Mouse (Mus musculus) ES-Bruce4 (cell line): ENCODE results near the gene Mark3. TPM values are rescaled to one million over a fixed set of nuclear protein-coding genes. Genes with fewer than 3 reads are reported as not detected.

Source experiments
- H3K27ac ChIP-seq: 2 replicates; pipeline ENCODE4 v1.5.1; 2012; ENCODE audit warnings: low read length, inconsistent platforms; ENCODE audit not compliant: insufficient read depth
- H3K27me3 ChIP-seq: 2 replicates; pipeline ENCODE4 v1.6.1; 2012; ENCODE audit warnings: mild to moderate bottlenecking, low read length, inconsistent platforms; ENCODE audit not compliant: control insufficient read depth, poor library complexity, insufficient read depth, severe bottlenecking
- H3K36me3 ChIP-seq: 2 replicates; pipeline ENCODE4 v1.6.1; 2012; ENCODE audit warnings: inconsistent platforms, mild to moderate bottlenecking, low read length, moderate library complexity; ENCODE audit not compliant: control insufficient read depth, poor library complexity, insufficient read depth, severe bottlenecking
- H3K4me1 ChIP-seq: one replicate; pipeline ENCODE4 v1.8.1; 2011; ENCODE audit warnings: low read length; ENCODE audit not compliant: control insufficient read depth, insufficient read depth
- H3K4me3 ChIP-seq: 2 replicates; pipeline ENCODE4 v1.5.1; 2011; ENCODE audit warnings: low read depth, mild to moderate bottlenecking, low read length
- H3K9ac ChIP-seq: 2 replicates; pipeline ENCODE4 v1.6.1; 2012; ENCODE audit warnings: low read depth, mild to moderate bottlenecking, inconsistent platforms; ENCODE audit not compliant: poor library complexity, severe bottlenecking
- H3K9me3 ChIP-seq: replicated peaks from 2 replicates; pipeline ENCODE4 v1.6.1; 2012; ENCODE audit warnings: mild to moderate bottlenecking, low read length, inconsistent platforms; ENCODE audit not compliant: control insufficient read depth, poor library complexity, insufficient read depth, severe bottlenecking
- CTCF ChIP-seq: IDR thresholded peaks from one replicate; pipeline ENCODE4 v1.8.1; 2011; ENCODE audit warnings: low read depth, low read length
- EP300 ChIP-seq: IDR thresholded peaks from 2 replicates; pipeline ENCODE4 v1.6.1; 2011; ENCODE audit warnings: low read depth, low read length; ENCODE audit not compliant: insufficient read depth
- POLR2A ChIP-seq: IDR thresholded peaks from one replicate; pipeline ENCODE4 v1.8.1; 2011; ENCODE audit warnings: low read length; ENCODE audit not compliant: insufficient read depth
- polyA plus RNA-seq: library from polyadenylated mRNA; stranded (reverse); fragments of >200 nt; gene quantifications from 2 replicates; pipeline ENCODE4 v1.2.4, GENCODE M21; 2011; ENCODE audit warnings: low read depth; ENCODE audit not compliant: missing spikeins, insufficient read depth, insufficient read length

Gene Mark3
- polyA plus RNA-seq, result 86.1 and 90.2 TPM in 2 replicates

GRCm38 (mm10) chr12:111574074-111574886 is at the start of gene Mark3:
Gene Mark3 (plus strand): TSS chr12:111574523.
- Histone ChIP-seq H3K4me1 (peaks cover 2% of the 10 kb centered on the region), H3K27ac (no peak within 1 kb of the TSS)
- TF ChIP-seq EP300, result no peak
- no peak for TF ChIP-seq CTCF

GRCm38 (mm10) chr12:111524883-111525282 is 49.4 kb upstream of the Mark3 start:
- no peak for TF ChIP-seq POLR2A
- no peak for TF ChIP-seq CTCF
- no peak for TF ChIP-seq EP300
- Histone ChIP-seq H3K27ac (no peak overlapping the region), H3K4me3 (no peak overlapping the region), H3K36me3 (no peaks in the 10 kb centered on the region), H3K9ac (no peak overlapping the region), H3K27me3 (no peaks in the 10 kb centered on the region), H3K9me3 (no peaks in the 10 kb centered on the region), H3K4me1 (no peaks in the 10 kb centered on the region)

More at GRCm38 (mm10) chr12:111574074-111574886, at the start of gene Mark3:
- Histone ChIP-seq H3K27me3 (no peaks in the 10 kb centered on the region), H3K36me3 (no peaks in the 10 kb centered on the region), H3K9me3 (no peaks in the 10 kb centered on the region), H3K9ac (peak within 1 kb of the TSS; percentile 89), H3K4me3 (peak within 1 kb of the TSS; percentile 82)

GRCm38 (mm10) chr12:111527643-111528281 is 46.6 kb upstream of the Mark3 start:
- Histone ChIP-seq H3K4me1 (no peaks in the 10 kb centered on the region), H3K9me3 (no peaks in the 10 kb centered on the region), H3K27me3 (no peaks in the 10 kb centered on the region), H3K36me3 (no peaks in the 10 kb centered on the region), H3K4me3 (no peak overlapping the region), H3K9ac (no peak overlapping the region), H3K27ac (no peak overlapping the region)
- TF ChIP-seq CTCF (no peak), EP300 (no peak), POLR2A (no peak)

GRCm38 (mm10) chr12:111529192-111529591 is 45.1 kb upstream of the Mark3 start:
- H3K4me1 ChIP-seq, result peaks cover 2% of the 10 kb centered on the region
- no peak overlapping the region for H3K27ac ChIP-seq
- H3K27me3 ChIP-seq, result no peaks in the 10 kb centered on the region
- no peaks in the 10 kb centered on the region for H3K9me3 ChIP-seq
- no peaks in the 10 kb centered on the region for H3K36me3 ChIP-seq
- TF ChIP-seq POLR2A (no peak), CTCF (no peak), EP300 (no peak)
- H3K4me3 ChIP-seq, result no peak overlapping the region
- no peak overlapping the region for H3K9ac ChIP-seq

- Histone ChIP-seq H3K9me3 (no peaks in the 10 kb centered on the region), H3K27me3 (no peaks in the 10 kb centered on the region), H3K4me1 (peaks cover 5% of the 10 kb centered on the region), H3K4me3 (no peak overlapping the region), H3K36me3 (no peaks in the 10 kb centered on the region), H3K9ac (no peak overlapping the region), H3K27ac (no peak overlapping the region)
- TF ChIP-seq POLR2A, result no peak
- no peak for TF ChIP-seq CTCF
- no peak for TF ChIP-seq EP300
Observed at GRCm38 (mm10) chr12:111533096-111533794, 41.1 kb upstream of the Mark3 start.

GRCm38 (mm10) chr12:111535281-111535680 is 39.0 kb upstream of the Mark3 start:
- H3K27me3 ChIP-seq, result no peaks in the 10 kb centered on the region
- no peak overlapping the region for H3K27ac ChIP-seq
- no peak overlapping the region for H3K4me3 ChIP-seq
- H3K4me1 ChIP-seq, result peaks cover 5% of the 10 kb centered on the region
- peaks cover 12% of the 10 kb centered on the region for H3K36me3 ChIP-seq
- no peak for TF ChIP-seq EP300
- TF ChIP-seq POLR2A, result no peak
- TF ChIP-seq CTCF, result no peak
- H3K9ac ChIP-seq, result no peak overlapping the region
- no peaks in the 10 kb centered on the region for H3K9me3 ChIP-seq
